Comparison of ENCODE assay signal across 8 mouse cellular contexts in the genomic region with DNA sequence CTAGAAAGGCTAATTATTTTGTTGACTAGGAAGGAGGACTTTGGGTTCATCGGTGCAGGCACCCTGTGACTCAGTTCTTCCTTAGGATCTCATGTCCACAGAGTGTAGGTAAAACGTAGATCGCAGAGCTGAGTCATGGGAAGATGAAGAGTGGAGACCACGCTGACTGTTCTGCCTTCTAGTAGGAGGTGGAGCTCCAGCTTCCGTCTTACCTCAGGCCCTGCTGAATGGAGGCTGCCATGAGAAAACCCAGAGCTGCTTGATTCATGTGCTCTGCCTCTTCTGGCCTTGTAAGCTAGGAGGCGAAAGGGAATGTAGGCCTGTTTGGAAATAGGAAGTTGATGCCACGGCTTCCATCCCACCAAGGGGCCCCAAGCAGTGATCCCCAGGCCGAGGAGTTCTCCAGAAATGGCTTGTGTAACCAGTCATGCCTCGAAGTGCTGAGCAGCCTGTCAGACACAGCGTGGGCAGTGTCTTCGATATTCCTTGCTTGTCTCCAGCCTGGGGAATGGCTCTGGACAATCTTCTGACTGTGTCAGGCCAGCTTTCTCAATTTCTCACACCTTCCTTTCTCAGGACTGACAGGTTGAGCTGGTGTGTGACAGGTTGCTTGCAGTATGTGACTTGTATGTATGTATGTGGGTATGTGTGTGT. TPM values are rescaled to one million over a fixed set of nuclear protein-coding genes. Genes with fewer than 3 reads are reported as not detected.
DNase-seq lines count a peak whose midpoint lies in the region; ATAC-seq lines count a peak whose summit lies in the region.

No protein-coding gene starts in this region.

- 47% methylated on average over 11 of the region's 11 CpGs for WGBS in heart, embryonic 12.5 days
- WGBS in embryonic facial prominence, embryonic 11.5 days = 88% methylated on average over 11 of the region's 11 CpGs
- 50% methylated on average over 11 of the region's 11 CpGs for WGBS in intestine, embryonic 14.5 days
- WGBS in midbrain, embryonic 16.5 days = 88% methylated on average over 11 of the region's 11 CpGs

- peak overlapping the region; percentile 45 for H3K9ac ChIP-seq in heart, embryonic 12.5 days
- H3K9ac ChIP-seq in embryonic facial prominence, embryonic 11.5 days (replicated peaks; ENCODE audit: low read length) = peak overlapping the region; percentile 13; the same call in 1 of the 2 replicates
- no peak overlapping the region for H3K9ac ChIP-seq in intestine, embryonic 14.5 days (ENCODE audit: low read length)
- no peak overlapping the region for H3K9ac ChIP-seq in midbrain, embryonic 16.5 days (ENCODE audit: low read depth, low read length)

- ATAC-seq in heart, embryonic 12.5 days (ENCODE audit: insufficient number of reproducible peaks, low FRiP score) = peak; percentile 48; the same call in 1 of the 2 replicates
- peak; percentile 26 for ATAC-seq in CD4-positive, CD25-positive, alpha-beta regulatory T cell, adult 4 months
- no peak for ATAC-seq in embryonic facial prominence, embryonic 11.5 days (replicated peaks; ENCODE audit: insufficient number of reproducible peaks, low FRiP score, low TSS enrichment, low read depth)
- ATAC-seq in intestine, embryonic 14.5 days (replicated peaks; ENCODE audit: low FRiP score, low TSS enrichment, low read depth) = no peak
- ATAC-seq in midbrain, embryonic 16.5 days = no peak

- no peaks in the 10 kb centered on the region for H3K9me3 ChIP-seq in heart, embryonic 12.5 days (replicated peaks)
- no peaks in the 10 kb centered on the region for H3K9me3 ChIP-seq in embryonic facial prominence, embryonic 11.5 days (replicated peaks; ENCODE audit: control insufficient read depth, low read length)
- no peaks in the 10 kb centered on the region for H3K9me3 ChIP-seq in intestine, embryonic 14.5 days (ENCODE audit: control insufficient read depth, low read length)
- no peaks in the 10 kb centered on the region for H3K9me3 ChIP-seq in midbrain, embryonic 16.5 days (replicated peaks; ENCODE audit: control insufficient read depth, low read length, poor library complexity, severe bottlenecking)

- H3K36me3 ChIP-seq in heart, embryonic 12.5 days = peaks cover 15% of the 10 kb centered on the region
- peaks cover 4% of the 10 kb centered on the region for H3K36me3 ChIP-seq in embryonic facial prominence, embryonic 11.5 days (replicated peaks; ENCODE audit: control insufficient read depth, insufficient read depth, low read depth, low read length)
- peaks cover 12% of the 10 kb centered on the region for H3K36me3 ChIP-seq in intestine, embryonic 14.5 days (ENCODE audit: control insufficient read depth, insufficient read depth, low read length)
- peaks cover 4% of the 10 kb centered on the region for H3K36me3 ChIP-seq in midbrain, embryonic 16.5 days (ENCODE audit: control insufficient read depth, insufficient read depth, low read length)

- H3K4me1 ChIP-seq in heart, embryonic 12.5 days (replicated peaks) = peaks cover 35% of the 10 kb centered on the region
- H3K4me1 ChIP-seq in embryonic facial prominence, embryonic 11.5 days (ENCODE audit: control insufficient read depth, insufficient read depth, low read length) = 0 out of 2 replicates have a peak, but pooled peaks cover 3% of the 10 kb centered on the region
- H3K4me1 ChIP-seq in intestine, embryonic 14.5 days (replicated peaks; ENCODE audit: control insufficient read depth, insufficient read depth, low read length) = peaks cover 12% of the 10 kb centered on the region
- peaks cover 19% of the 10 kb centered on the region for H3K4me1 ChIP-seq in midbrain, embryonic 16.5 days (ENCODE audit: control insufficient read depth, insufficient read depth, low read length)

- no peak for DNase-seq in heart, postnatal 4 days
- no peak for DNase-seq in embryonic facial prominence, embryonic 11.5 days (ENCODE audit: low spot score)
- peak; percentile 61 for DNase-seq in intestine, embryonic 14.5 days (ENCODE audit: low spot score)
- no peak for DNase-seq in layer of hippocampus, adult 11-12 months (ENCODE audit: low spot score)
- no peak for DNase-seq in urinary bladder, postnatal 4 days (ENCODE audit: low spot score in 2 of 2)

- H3K4me3 ChIP-seq in heart, embryonic 12.5 days = peak overlapping the region; percentile 92
- peak overlapping the region; percentile 89; the same call in 1 of the 2 replicates for H3K4me3 ChIP-seq in embryonic facial prominence, embryonic 11.5 days (ENCODE audit: low read depth, low read length)
- H3K4me3 ChIP-seq in intestine, embryonic 14.5 days (ENCODE audit: low read depth, low read length) = 0 out of 2 replicates have a peak overlapping the region, but pooled peaks have one; percentile 11
- H3K4me3 ChIP-seq in midbrain, embryonic 16.5 days (ENCODE audit: low read depth, low read length) = no peak overlapping the region; the same call in 1 of the 2 replicates

- H3K4me2 ChIP-seq in heart, embryonic 12.5 days = peak overlapping the region; percentile 81
- H3K4me2 ChIP-seq in embryonic facial prominence, embryonic 11.5 days (ENCODE audit: low read depth, low read length) = peak overlapping the region; percentile 7
- H3K4me2 ChIP-seq in intestine, embryonic 14.5 days (ENCODE audit: low read length) = peak overlapping the region; percentile 55
- peak overlapping the region; percentile 65 for H3K4me2 ChIP-seq in midbrain, embryonic 16.5 days (ENCODE audit: low read length)

- no peaks in the 10 kb centered on the region for H3K27me3 ChIP-seq in heart, embryonic 12.5 days (replicated peaks)
- H3K27me3 ChIP-seq in embryonic facial prominence, embryonic 11.5 days (ENCODE audit: control insufficient read depth, insufficient read depth, low read length) = no peaks in the 10 kb centered on the region
- H3K27me3 ChIP-seq in intestine, embryonic 14.5 days (replicated peaks; ENCODE audit: control insufficient read depth, insufficient read depth, low read length) = no peaks in the 10 kb centered on the region
- H3K27me3 ChIP-seq in midbrain, embryonic 16.5 days (ENCODE audit: control insufficient read depth, insufficient read depth, low read depth, low read length) = no peaks in the 10 kb centered on the region

- H3K27ac ChIP-seq in heart, embryonic 12.5 days (ENCODE audit: poor library complexity, severe bottlenecking) = peak overlapping the region; percentile 37
- H3K27ac ChIP-seq in embryonic facial prominence, embryonic 11.5 days (replicated peaks; ENCODE audit: low read depth, low read length) = no peak overlapping the region
- H3K27ac ChIP-seq in intestine, embryonic 14.5 days (ENCODE audit: low read depth) = 0 out of 2 replicates have a peak overlapping the region, but pooled peaks have one; percentile 3
- H3K27ac ChIP-seq in midbrain, embryonic 16.5 days (ENCODE audit: low read length) = no peak overlapping the region

RNA-seq across cellular contexts. Expression of a gene that starts 1.4 kb away (rescaled TPM):
- polyA plus RNA-seq in heart, embryonic 12.5 days (2016; fragmentation: Nextera tagmentation; extraction: Ambion mirVana) = 53.9 and 57.5 TPM in 2 replicates
- 10 to 100 TPM; 53.2 to 61.3 TPM for total RNA-seq in heart, postnatal 4 days (2021)
- polyA plus RNA-seq in CD4-positive, CD25-positive, alpha-beta regulatory T cell, adult 4 months (2017; shearing (Covaris generic)) = 10 to 100 TPM; 24.2 to 34.9 TPM
- polyA plus RNA-seq in embryonic facial prominence, embryonic 11.5 days (2014; fragmentation: Nextera tagmentation; extraction: Ambion mirVana) = 33.3 and 39.3 TPM in 2 replicates
- polyA plus RNA-seq in intestine, embryonic 14.5 days (2014; fragmentation: Nextera tagmentation; extraction: Ambion mirVana) = 39.4 and 40.1 TPM in 2 replicates
- 61.4 and 65.7 TPM in 2 replicates for polyA plus RNA-seq in midbrain, embryonic 16.5 days (2015; fragmentation: Nextera tagmentation; extraction: Ambion mirVana)

RNA-seq across cellular contexts. Expression of a gene that starts 1.5 kb away (rescaled TPM):
- 1.4 and 1.9 TPM in 2 replicates for polyA plus RNA-seq in heart, embryonic 12.5 days (2016; fragmentation: Nextera tagmentation; extraction: Ambion mirVana)
- 1 to 10 TPM; 1.4 to 1.6 TPM for total RNA-seq in heart, postnatal 4 days (2021)
- polyA plus RNA-seq in CD4-positive, CD25-positive, alpha-beta regulatory T cell, adult 4 months (2017; shearing (Covaris generic)) = 1 to 10 TPM; 1.1 to 2.2 TPM
- polyA plus RNA-seq in embryonic facial prominence, embryonic 11.5 days (2014; fragmentation: Nextera tagmentation; extraction: Ambion mirVana) = 2.1 and 2.8 TPM in 2 replicates
- polyA plus RNA-seq in intestine, embryonic 14.5 days (2014; fragmentation: Nextera tagmentation; extraction: Ambion mirVana) = 17.1 and 17.3 TPM in 2 replicates
- polyA plus RNA-seq in midbrain, embryonic 16.5 days (2015; fragmentation: Nextera tagmentation; extraction: Ambion mirVana) = 1.0 and 1.2 TPM in 2 replicates

RNA-seq across cellular contexts. Expression of a gene that starts 12.7 kb away (rescaled TPM):
- 167 and 172 TPM in 2 replicates for polyA plus RNA-seq in heart, embryonic 12.5 days (2016; fragmentation: Nextera tagmentation; extraction: Ambion mirVana)
- 10 to 100 TPM; 74.8 to 84.6 TPM for total RNA-seq in heart, postnatal 4 days (2021)
- 100 to 1,000 TPM; 370 to 504 TPM for polyA plus RNA-seq in CD4-positive, CD25-positive, alpha-beta regulatory T cell, adult 4 months (2017; shearing (Covaris generic))
- 77.9 and 87.3 TPM in 2 replicates for polyA plus RNA-seq in embryonic facial prominence, embryonic 11.5 days (2014; fragmentation: Nextera tagmentation; extraction: Ambion mirVana)
- polyA plus RNA-seq in intestine, embryonic 14.5 days (2014; fragmentation: Nextera tagmentation; extraction: Ambion mirVana) = 140 and 161 TPM in 2 replicates
- polyA plus RNA-seq in midbrain, embryonic 16.5 days (2015; fragmentation: Nextera tagmentation; extraction: Ambion mirVana) = 91.3 and 107 TPM in 2 replicates

RNA-seq across cellular contexts. Expression of a gene that starts 26.9 kb away (rescaled TPM):
- 3.6 and 4.3 TPM in 2 replicates for polyA plus RNA-seq in heart, embryonic 12.5 days (2016; fragmentation: Nextera tagmentation; extraction: Ambion mirVana)
- under 1 TPM; 0.47 to 0.86 TPM for total RNA-seq in heart, postnatal 4 days (2021)
- polyA plus RNA-seq in CD4-positive, CD25-positive, alpha-beta regulatory T cell, adult 4 months (2017; shearing (Covaris generic)) = not detected
- 0.60 and 0.82 TPM in 2 replicates for polyA plus RNA-seq in embryonic facial prominence, embryonic 11.5 days (2014; fragmentation: Nextera tagmentation; extraction: Ambion mirVana)
- 1.5 and 2.4 TPM in 2 replicates for polyA plus RNA-seq in intestine, embryonic 14.5 days (2014; fragmentation: Nextera tagmentation; extraction: Ambion mirVana)
- 1.2 and 1.9 TPM in 2 replicates for polyA plus RNA-seq in midbrain, embryonic 16.5 days (2015; fragmentation: Nextera tagmentation; extraction: Ambion mirVana)

RNA-seq across cellular contexts. Expression of a gene that starts 35.0 kb away (rescaled TPM):
- polyA plus RNA-seq in heart, embryonic 12.5 days (2016; fragmentation: Nextera tagmentation; extraction: Ambion mirVana) = 0.10 TPM in 1 of 2 replicates, not detected in the other
- total RNA-seq in heart, postnatal 4 days (2021) = not detected
- polyA plus RNA-seq in CD4-positive, CD25-positive, alpha-beta regulatory T cell, adult 4 months (2017; shearing (Covaris generic)) = not detected
- polyA plus RNA-seq in embryonic facial prominence, embryonic 11.5 days (2014; fragmentation: Nextera tagmentation; extraction: Ambion mirVana) = 0.32 TPM in 1 of 2 replicates, not detected in the other
- 0.28 and 0.30 TPM in 2 replicates for polyA plus RNA-seq in intestine, embryonic 14.5 days (2014; fragmentation: Nextera tagmentation; extraction: Ambion mirVana)
- not detected in 2 replicates for polyA plus RNA-seq in midbrain, embryonic 16.5 days (2015; fragmentation: Nextera tagmentation; extraction: Ambion mirVana)

Comparison
In these comparisons a context has a peak if more than half of its experiments do, and no peak if none do; other contexts are left out.
1. ATAC-seq: peak in heart, embryonic 12.5 days (single experiment) and CD4-positive, CD25-positive, alpha-beta regulatory T cell, adult 4 months (single experiment); none in embryonic facial prominence, embryonic 11.5 days (single experiment), intestine, embryonic 14.5 days (single experiment) and midbrain, embryonic 16.5 days (single experiment).
2. H3K27ac ChIP-seq: peak in heart, embryonic 12.5 days (single experiment) and intestine, embryonic 14.5 days (single experiment); none in embryonic facial prominence, embryonic 11.5 days (single experiment) and midbrain, embryonic 16.5 days (single experiment).
3. H3K4me2 ChIP-seq: peak in every context shown above with its lines; median percentile 81 in heart, embryonic 12.5 days; 65 in midbrain, embryonic 16.5 days; 55 in intestine, embryonic 14.5 days; 7 in embryonic facial prominence, embryonic 11.5 days.
4. H3K9ac ChIP-seq: peak in heart, embryonic 12.5 days (single experiment) and embryonic facial prominence, embryonic 11.5 days (single experiment); none in intestine, embryonic 14.5 days (single experiment) and midbrain, embryonic 16.5 days (single experiment).